Mouse (Mus musculus) frontal cortex, postnatal 36 days (tissue): Measurements from ENCODE around the gene Prickle1.
A peak's percentile ranks its signal among the peaks of the same experiment; 100 is the strongest.

ENCODE experiments used
- DNase-seq, 2 experiments: peaks; one replicate each; pipeline ENCODE4 v3.0.0; 2022; ENCODE audit warnings: low spot score in 2 of 2

The Prickle1 gene

GRCm38 (mm10) chr15:93554203-93554851, 41.4 kb downstream of the Prickle1 start:
- DNase-seq = no peak

GRCm38 (mm10) chr15:93552169-93552568, 43.5 kb downstream of the Prickle1 start:
- DNase-seq = no peak

- DNase-seq = no peak
These were observed 47.4 kb downstream of the Prickle1 start for GRCm38 (mm10) chr15:93548297-93548696.

- DNase-seq = no peak
These were observed 56.3 kb downstream of the Prickle1 start for GRCm38 (mm10) chr15:93539415-93539814.

GRCm38 (mm10) chr15:93538551-93539205, 57.0 kb downstream of the Prickle1 start:
- DNase-seq = peak in 1 of 2 experiments; percentile 41

GRCm38 (mm10) chr15:93537745-93538144, 57.9 kb downstream of the Prickle1 start:
- DNase-seq = no peak

- DNase-seq = no peak
These were observed 59.5 kb downstream of the Prickle1 start for GRCm38 (mm10) chr15:93536191-93536590.

GRCm38 (mm10) chr15:93530703-93531032, 65.0 kb downstream of the Prickle1 start:
- no peak for DNase-seq

GRCm38 (mm10) chr15:93529831-93530702, 65.6 kb downstream of the Prickle1 start:
- DNase-seq = no peak

GRCm38 (mm10) chr15:93525305-93525917, 70.3 kb downstream of the Prickle1 start:
- no peak for DNase-seq

GRCm38 (mm10) chr15:93521787-93522180, 73.9 kb downstream of the Prickle1 start:
- no peak for DNase-seq

GRCm38 (mm10) chr15:93521088-93521786, 74.5 kb downstream of the Prickle1 start:
- DNase-seq = no peak

GRCm38 (mm10) chr15:93519836-93520826, 75.6 kb downstream of the Prickle1 start:
- no peak for DNase-seq

GRCm38 (mm10) chr15:93518941-93519835, 76.5 kb downstream of the Prickle1 start:
- DNase-seq = peak; percentile 74 to 77

GRCm38 (mm10) chr15:93518143-93518902, 77.4 kb downstream of the Prickle1 start:
- no peak for DNase-seq

GRCm38 (mm10) chr15:93517022-93517565, 78.6 kb downstream of the Prickle1 start:
- DNase-seq = no peak

- DNase-seq = no peak
These were observed 80.4 kb downstream of the Prickle1 start for GRCm38 (mm10) chr15:93515316-93515715.

GRCm38 (mm10) chr15:93513939-93514341, 81.8 kb downstream of the Prickle1 start:
- no peak for DNase-seq
